Mouse (Mus musculus) heart, embryonic 10.5 days (tissue): ENCODE results near the gene Jsrp1. TPM values are rescaled to one million over a fixed set of nuclear protein-coding genes. Genes with fewer than 3 reads are reported as not detected.

ENCODE experiments used
- DNase-seq: peaks from one replicate; pipeline ENCODE4 v3.0.0-alpha.2; 2017; ENCODE audit warnings: low spot score
- H3K27ac ChIP-seq: fragments of 300-500 bp; sonication (generic); 2 replicates; pipeline ENCODE4 v1.5.1; 2016; ENCODE audit warnings: mild to moderate bottlenecking
- H3K27me3 ChIP-seq: fragments of 300-500 bp; sonication (generic); 2 replicates; pipeline ENCODE4 v1.6.1; 2016; ENCODE audit warnings: mild to moderate bottlenecking; ENCODE audit not compliant: poor library complexity, insufficient read depth, severe bottlenecking
- H3K36me3 ChIP-seq: fragments of 300-500 bp; sonication (generic); 2 replicates; pipeline ENCODE4 v1.6.1; 2016; ENCODE audit warnings: mild to moderate bottlenecking, moderate library complexity
- H3K4me1 ChIP-seq: fragments of 300-500 bp; sonication (generic); 2 replicates; pipeline ENCODE4 v1.6.1; 2016; ENCODE audit warnings: mild to moderate bottlenecking
- H3K4me3 ChIP-seq: fragments of 300-500 bp; sonication (generic); 2 replicates; pipeline ENCODE4 v1.5.1; 2016; ENCODE audit warnings: mild to moderate bottlenecking, moderate library complexity
- H3K9me3 ChIP-seq: fragments of 300-500 bp; sonication (generic); 2 replicates; pipeline ENCODE4 v1.6.1; 2016; ENCODE audit warnings: mild to moderate bottlenecking, moderate library complexity
- WGBS: fragments of 180-500 bp; shearing (Covaris S2); methylation state at CpG from one replicate; pipeline ENCODE4 v1.1.7; 2016; 5-methylcytosine and 5-hydroxymethylcytosine counted together
- polyA plus RNA-seq: library from polyadenylated mRNA; unstranded; fragments of >200 nt; fragmentation: Nextera tagmentation; extraction: Ambion mirVana; gene quantifications from 2 replicates; pipeline ENCODE4 v1.2.1, GENCODE M21; 2016

Jsrp1 gene
- polyA plus RNA-seq, 1 experiment from 2014 or later, result 8.8 TPM

DNA sequence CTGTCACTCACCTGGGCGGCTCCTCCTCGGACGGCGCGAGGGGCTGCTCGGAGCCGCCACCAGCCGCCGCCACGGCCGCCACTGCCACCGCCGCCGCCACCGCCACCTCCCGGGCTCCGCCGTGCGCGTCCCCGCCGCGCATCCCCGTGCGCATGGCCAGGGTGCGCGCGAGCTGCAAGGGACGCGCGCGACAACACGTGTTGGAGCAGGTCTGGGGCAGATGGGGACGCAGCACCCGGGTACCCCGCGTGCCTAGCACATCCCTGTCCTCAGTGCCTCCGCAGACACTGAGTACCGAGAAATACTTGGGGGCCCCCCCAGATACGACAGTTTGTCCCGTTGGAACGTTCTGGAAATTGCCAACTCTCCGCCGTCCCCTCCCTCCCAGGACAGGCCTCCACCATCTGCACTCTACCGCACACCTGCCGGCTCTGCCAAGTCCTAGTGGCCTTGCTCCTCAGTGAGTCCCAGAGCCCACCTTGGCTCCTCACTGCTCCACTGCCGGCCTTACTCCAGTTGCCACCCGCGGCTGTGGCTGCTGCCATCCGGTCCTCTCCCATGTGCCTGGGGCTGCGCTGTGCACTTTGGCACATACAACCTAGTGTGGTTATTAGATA is 30.7 kb upstream of the Jsrp1 start, which contains the start of gene Lingo3:
Lingo3 (minus strand) TSS at position 109 of the 617 bp plus-strand sequence.
- Histone ChIP-seq H3K4me1 (peaks cover 26% of the 10 kb centered on the region), H3K36me3 (no peaks in the 10 kb centered on the region), H3K27me3 (peaks cover 63% of the 10 kb centered on the region), H3K4me3 (peak within 1 kb of the TSS; percentile 63), H3K9me3 (no peaks in the 10 kb centered on the region), H3K27ac (peak within 1 kb of the TSS; percentile 77)
- WGBS, result 6% methylated on average over 43 of the region's 51 CpGs
- no peak for DNase-seq

DNA sequence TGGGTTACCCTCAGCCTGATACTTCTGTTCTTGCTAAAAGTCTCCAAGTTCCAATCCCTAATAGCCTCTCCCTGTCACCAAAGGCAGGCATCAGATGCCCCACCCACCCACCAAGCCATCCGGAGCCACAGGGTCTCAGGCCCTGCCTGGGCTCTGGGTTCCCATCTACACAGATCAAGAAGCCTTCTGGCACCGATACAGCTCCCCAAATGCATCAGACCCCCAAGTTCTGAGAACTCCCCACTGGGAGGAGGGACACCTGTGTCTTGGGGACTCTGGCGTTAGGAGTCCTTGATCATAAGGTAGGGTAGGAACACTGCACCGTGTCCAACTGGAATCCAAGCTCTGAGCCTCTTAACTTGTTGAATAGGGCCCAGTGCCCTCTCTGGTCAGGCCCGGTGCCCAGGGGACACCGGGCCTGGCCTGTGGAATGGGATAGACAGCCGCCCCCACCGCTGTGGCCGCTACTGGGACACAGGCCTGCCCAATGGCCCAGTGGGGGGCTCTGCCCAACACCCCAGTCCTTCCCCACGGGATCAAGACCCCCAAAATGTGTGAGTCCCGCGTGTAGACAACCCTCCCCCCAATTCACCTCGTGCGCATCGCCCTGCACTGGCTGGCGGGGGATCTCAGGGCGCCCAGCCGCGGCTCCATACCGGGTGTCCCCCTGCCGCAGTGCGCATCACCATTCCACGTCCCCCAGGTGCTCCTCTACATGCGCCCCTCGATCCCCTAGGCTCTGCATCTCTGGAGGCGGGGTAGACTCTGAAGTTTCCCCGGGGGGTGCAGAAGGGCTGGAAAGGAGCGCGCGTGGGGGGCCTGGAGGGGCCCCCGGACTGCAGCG is 30.0 kb upstream of the Jsrp1 start:
- H3K27me3 ChIP-seq, result peaks cover 63% of the 10 kb centered on the region
- peak overlapping the region; percentile 77 for H3K27ac ChIP-seq
- peak overlapping the region; percentile 63 for H3K4me3 ChIP-seq
- WGBS, result 9% methylated on average over 32 of the region's 32 CpGs
- no peaks in the 10 kb centered on the region for H3K36me3 ChIP-seq
- H3K9me3 ChIP-seq, result no peaks in the 10 kb centered on the region
- no peak for DNase-seq
- peaks cover 22% of the 10 kb centered on the region for H3K4me1 ChIP-seq

DNA sequence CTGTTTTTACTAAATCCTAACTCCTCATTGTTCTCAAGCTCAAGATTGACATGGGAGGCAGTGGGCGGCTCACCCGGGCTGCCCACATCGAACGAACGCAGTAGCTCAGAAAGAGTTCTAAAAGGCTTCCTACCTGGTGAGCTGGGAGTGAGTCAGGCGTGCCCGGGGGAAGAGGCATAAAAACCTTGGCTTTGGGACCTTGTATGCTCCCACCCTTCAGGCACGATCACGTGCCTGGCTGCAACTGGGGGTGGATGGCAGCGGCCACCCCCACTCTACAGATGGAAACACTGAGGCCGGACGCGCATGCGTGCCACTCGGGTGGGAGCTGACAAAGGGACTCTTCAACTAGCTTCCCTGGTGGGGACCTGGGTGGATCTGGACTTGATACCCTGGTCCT is 29.0 kb upstream of the Jsrp1 start:
- H3K27ac ChIP-seq, result no peak overlapping the region

DNA sequence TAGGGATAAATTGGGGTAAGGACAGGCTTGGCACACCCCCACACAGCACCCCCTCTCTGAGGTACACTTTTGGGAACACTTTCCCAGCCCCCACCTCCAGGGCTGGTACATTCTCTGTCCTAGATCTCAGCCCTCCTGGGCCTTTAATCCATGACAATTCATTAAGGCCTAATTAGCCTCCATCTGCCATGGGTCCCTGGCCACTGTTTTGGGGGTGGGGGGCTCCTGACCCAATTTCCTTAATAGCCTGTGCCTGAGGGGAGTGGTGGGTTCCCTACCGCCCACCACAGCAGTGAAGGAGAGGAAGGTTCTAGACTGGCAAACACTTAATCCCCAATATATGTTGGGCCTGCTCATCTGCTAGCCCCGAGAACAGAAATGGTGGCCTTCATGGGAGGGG is 28.4 kb upstream of the Jsrp1 start:
- H3K9me3 ChIP-seq, result no peaks in the 10 kb centered on the region
- peaks cover 38% of the 10 kb centered on the region for H3K4me1 ChIP-seq
- no peak overlapping the region for H3K4me3 ChIP-seq
- no peaks in the 10 kb centered on the region for H3K36me3 ChIP-seq
- H3K27me3 ChIP-seq, result peaks cover 72% of the 10 kb centered on the region
- DNase-seq, result no peak
- H3K27ac ChIP-seq, result no peak overlapping the region
- WGBS, result 63% methylated on average over 2 of the region's 2 CpGs

More for the DNA sequence above, 29.0 kb upstream of the Jsrp1 start:
- no peaks in the 10 kb centered on the region for H3K9me3 ChIP-seq
- H3K27me3 ChIP-seq, result peaks cover 66% of the 10 kb centered on the region
- H3K36me3 ChIP-seq, result no peaks in the 10 kb centered on the region
- 76% methylated on average over 15 of the region's 15 CpGs for WGBS
- no peak for DNase-seq
- H3K4me1 ChIP-seq, result peaks cover 32% of the 10 kb centered on the region
- no peak overlapping the region for H3K4me3 ChIP-seq

DNA sequence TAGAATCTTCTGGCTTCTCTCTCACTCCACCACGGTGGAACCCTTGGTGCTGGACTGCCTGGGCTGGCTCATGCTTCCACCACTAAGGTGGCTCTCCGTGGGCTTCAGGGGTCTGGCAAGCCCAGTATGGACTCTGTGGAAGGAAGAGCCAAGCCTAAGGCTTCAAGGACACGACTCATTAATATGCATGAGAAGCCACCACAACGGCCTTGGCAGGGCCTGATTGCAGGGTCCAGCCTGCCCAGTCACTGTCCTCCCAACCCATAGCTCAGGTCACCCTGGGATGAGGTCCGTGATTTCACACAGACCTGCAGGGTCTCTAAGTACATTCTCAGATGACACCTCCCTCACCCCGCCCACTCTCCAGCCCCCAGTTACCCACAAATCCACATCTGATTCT is 26.6 kb upstream of the Jsrp1 start:
- Histone ChIP-seq H3K27ac (no peak overlapping the region), H3K4me1 (peaks cover 45% of the 10 kb centered on the region), H3K27me3 (peaks cover 73% of the 10 kb centered on the region), H3K9me3 (no peaks in the 10 kb centered on the region), H3K4me3 (no peak overlapping the region), H3K36me3 (no peaks in the 10 kb centered on the region)
- DNase-seq, result no peak
- WGBS, result 55% methylated on average over 6 of the region's 6 CpGs

DNA sequence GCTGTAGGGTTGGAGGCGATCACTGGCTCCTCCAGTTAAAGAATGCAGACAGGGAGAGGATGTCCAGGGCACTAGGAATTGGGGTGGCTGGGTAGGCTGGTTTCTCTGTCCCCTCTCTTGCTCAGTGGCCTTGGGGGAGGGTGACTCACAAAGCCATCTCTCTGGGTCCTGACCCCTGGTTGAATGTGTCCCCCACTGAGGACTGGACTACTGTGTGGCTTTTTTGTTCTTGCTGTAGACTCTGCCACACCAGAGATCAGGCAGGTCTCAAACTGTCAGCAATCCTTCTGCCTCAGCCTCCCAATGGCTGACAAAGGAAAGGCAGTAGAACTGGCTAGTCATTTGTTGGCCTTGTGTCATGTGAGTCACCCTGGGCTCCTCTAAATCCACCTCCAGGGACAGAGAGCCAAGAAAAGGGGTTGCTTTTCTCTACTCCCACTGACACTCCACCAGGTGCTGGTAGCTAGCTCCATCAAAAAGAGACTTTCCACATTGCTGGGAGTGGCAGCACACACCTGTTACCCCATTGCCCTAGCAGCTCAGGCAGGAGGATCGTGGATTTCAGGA is 25.1 kb upstream of the Jsrp1 start:
- peak overlapping the region; percentile 68; the same call in 1 of the 2 replicates for H3K27ac ChIP-seq
- no peaks in the 10 kb centered on the region for H3K9me3 ChIP-seq
- H3K4me3 ChIP-seq, result 0 out of 2 replicates have a peak overlapping the region, but pooled peaks have one; percentile 13
- no peaks in the 10 kb centered on the region for H3K36me3 ChIP-seq
- peaks cover 73% of the 10 kb centered on the region for H3K27me3 ChIP-seq
- WGBS, result 57% methylated on average over 2 of the region's 2 CpGs
- DNase-seq, result no peak
- H3K4me1 ChIP-seq, result peaks cover 45% of the 10 kb centered on the region

DNA sequence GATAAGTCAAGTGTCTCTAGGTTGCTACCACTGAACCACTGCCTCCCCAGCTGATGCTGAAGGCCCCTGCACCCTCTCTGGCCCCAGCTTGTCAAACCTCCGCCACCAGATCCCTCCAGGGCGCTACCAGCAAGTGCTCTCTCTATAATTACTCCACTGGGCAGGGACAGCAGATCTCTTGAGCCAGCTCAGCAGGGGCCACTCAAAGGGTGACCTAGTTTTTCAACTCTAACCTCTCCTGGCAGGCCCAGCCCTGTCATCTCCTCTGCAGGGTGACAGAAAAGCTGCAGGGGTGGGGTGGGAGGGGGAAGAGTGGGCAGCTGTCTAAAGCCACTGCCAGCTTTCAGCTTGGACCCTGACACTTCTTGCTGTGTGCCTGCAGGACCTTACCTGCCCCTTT is 24.5 kb upstream of the Jsrp1 start:
- Histone ChIP-seq H3K36me3 (no peaks in the 10 kb centered on the region), H3K27ac (peak overlapping the region; percentile 68), H3K4me1 (peaks cover 48% of the 10 kb centered on the region), H3K4me3 (peak overlapping the region; percentile 13; the same call in 1 of the 2 replicates), H3K9me3 (no peaks in the 10 kb centered on the region), H3K27me3 (peaks cover 73% of the 10 kb centered on the region)
- no peak for DNase-seq
- WGBS, result 18% methylated on average over 2 of the region's 2 CpGs

GRCm38 (mm10) chr10:80836949-80837379 is 23.7 kb upstream of the Jsrp1 start:
- Histone ChIP-seq H3K4me1 (peaks cover 57% of the 10 kb centered on the region), H3K27me3 (peaks cover 71% of the 10 kb centered on the region), H3K4me3 (peak overlapping the region; percentile 13), H3K36me3 (no peaks in the 10 kb centered on the region), H3K27ac (peak overlapping the region; percentile 68; the same call in 1 of the 2 replicates), H3K9me3 (no peaks in the 10 kb centered on the region)
- DNase-seq, result no peak
- 38% methylated on average over 7 of the region's 7 CpGs for WGBS

DNA sequence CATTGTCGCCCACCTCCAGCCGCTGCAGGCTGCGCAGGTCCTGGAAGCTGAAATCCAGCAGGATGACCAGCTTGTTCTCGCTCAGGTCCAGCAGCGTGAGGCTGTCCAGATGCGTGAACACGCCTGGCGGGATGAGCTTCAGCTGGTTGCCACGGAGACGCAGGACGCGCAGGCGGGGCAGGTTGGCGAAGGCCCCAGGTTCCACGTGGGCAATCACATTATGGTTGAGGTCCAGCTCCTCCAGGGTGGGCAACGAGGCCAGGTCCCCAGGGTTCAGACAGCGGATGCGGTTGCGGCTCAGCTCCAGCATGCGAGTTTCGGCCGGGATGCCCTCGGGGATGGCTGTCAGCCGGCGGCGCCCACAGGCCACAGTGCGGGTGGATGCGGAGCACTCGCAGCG is 22.3 kb upstream of the Jsrp1 start:
- Histone ChIP-seq H3K27ac (peak overlapping the region; percentile 52; the same call in 1 of the 2 replicates), H3K36me3 (0 out of 2 replicates have a peak, but pooled peaks cover 2% of the 10 kb centered on the region), H3K4me3 (peak overlapping the region; percentile 38), H3K27me3 (peaks cover 57% of the 10 kb centered on the region), H3K4me1 (peaks cover 70% of the 10 kb centered on the region), H3K9me3 (no peaks in the 10 kb centered on the region)
- 47% methylated on average over 30 of the region's 30 CpGs for WGBS
- no peak for DNase-seq

- H3K27me3 ChIP-seq, result peaks cover 54% of the 10 kb centered on the region
- DNase-seq, result no peak
- peaks cover 86% of the 10 kb centered on the region for H3K4me1 ChIP-seq
- WGBS, result 65% methylated on average over 7 of the region's 7 CpGs
- no peak overlapping the region for H3K27ac ChIP-seq
- no peak overlapping the region for H3K4me3 ChIP-seq
- H3K9me3 ChIP-seq, result no peaks in the 10 kb centered on the region
- peaks cover 28% of the 10 kb centered on the region for H3K36me3 ChIP-seq
These were observed 19.5 kb upstream of the Jsrp1 start for GRCm38 (mm10) chr10:80832818-80833217.

- DNase-seq, result peak; percentile 91
- no peaks in the 10 kb centered on the region for H3K9me3 ChIP-seq
- peak overlapping the region; percentile 20; the same call in 1 of the 2 replicates for H3K4me3 ChIP-seq
- no peak overlapping the region for H3K27ac ChIP-seq
- H3K4me1 ChIP-seq, result peaks cover 77% of the 10 kb centered on the region
- WGBS, result 3% methylated on average over 9 of the region's 9 CpGs
- H3K27me3 ChIP-seq, result peaks cover 40% of the 10 kb centered on the region
- H3K36me3 ChIP-seq, result peaks cover 29% of the 10 kb centered on the region
These were observed 17.8 kb upstream of the Jsrp1 start for GRCm38 (mm10) chr10:80831136-80831535.

- Histone ChIP-seq H3K9me3 (no peaks in the 10 kb centered on the region), H3K27me3 (peaks cover 24% of the 10 kb centered on the region), H3K27ac (no peak overlapping the region), H3K36me3 (peaks cover 29% of the 10 kb centered on the region), H3K4me1 (peaks cover 64% of the 10 kb centered on the region), H3K4me3 (peak overlapping the region; percentile 3; the same call in 1 of the 2 replicates)
- WGBS, result 47% methylated on average over 1 of the region's 1 CpGs
- no peak for DNase-seq
These were observed 16.3 kb upstream of the Jsrp1 start for GRCm38 (mm10) chr10:80829359-80830278.
